ENCODE assay signal across 8 mouse cellular contexts in genomic region chr1:92907632-92908360, GRCm38 (mm10). TPM values are rescaled to one million over a fixed set of nuclear protein-coding genes. Genes with fewer than 3 reads are reported as not detected.
DNase-seq lines count a peak whose midpoint lies in the region; ATAC-seq and TF ChIP-seq lines count a peak whose summit lies in the region.

No protein-coding gene starts in this region.

- no peak for TF ChIP-seq CTCF in lung, adult 2 months (IDR thresholded peaks at IDR 0.05; ENCODE audit: insufficient read depth, low read length)
- TF ChIP-seq CTCF in embryonic fibroblast, embryonic 13.5 days (IDR thresholded peaks at IDR 0.05; ENCODE audit: borderline replicate concordance, insufficient read depth, low read length): no peak
- no peak for TF ChIP-seq CTCF in intestine, postnatal 0 days (IDR thresholded peaks at IDR 0.05; ENCODE audit: low read depth)

- no peak overlapping the region for H3K27ac ChIP-seq in embryonic fibroblast, embryonic 13.5 days (ENCODE audit: insufficient read depth, low read length)
- H3K27ac ChIP-seq in intestine, postnatal 0 days (ENCODE audit: low read depth, low read length): peak overlapping the region; percentile 89
- peak overlapping the region; percentile 92 for H3K27ac ChIP-seq in neural tube, embryonic 13.5 days (replicated peaks)

- TF ChIP-seq POLR2A in lung, adult 2 months (IDR thresholded peaks at IDR 0.05; ENCODE audit: borderline replicate concordance, extremely low read depth, low read depth, low read length): no peak
- TF ChIP-seq POLR2A in embryonic fibroblast, embryonic 13.5 days (IDR thresholded peaks at IDR 0.05; ENCODE audit: low read depth, low read length): no peak

- 43% methylated on average over 20 of the region's 20 CpGs for WGBS in lung, adult 2 months
- WGBS in intestine, postnatal 0 days: 39% methylated on average over 20 of the region's 20 CpGs
- WGBS in neural tube, embryonic 13.5 days: 43% methylated on average over 20 of the region's 20 CpGs

- H3K9ac ChIP-seq in intestine, postnatal 0 days (ENCODE audit: low read depth, low read length): peak overlapping the region; percentile 60
- H3K9ac ChIP-seq in neural tube, embryonic 13.5 days: peak overlapping the region; percentile 77

- peak overlapping the region; percentile 76 for H3K4me2 ChIP-seq in intestine, postnatal 0 days (replicated peaks; ENCODE audit: low read depth)
- H3K4me2 ChIP-seq in neural tube, embryonic 13.5 days: peak overlapping the region; percentile 75

- no peaks in the 10 kb centered on the region for H3K9me3 ChIP-seq in intestine, postnatal 0 days (ENCODE audit: control insufficient read depth)
- no peaks in the 10 kb centered on the region for H3K9me3 ChIP-seq in neural tube, embryonic 13.5 days

- peaks cover 26% of the 10 kb centered on the region for H3K4me1 ChIP-seq in lung, adult 2 months (ENCODE audit: control insufficient read depth, insufficient read depth, low read length)
- peaks cover 14% of the 10 kb centered on the region for H3K4me1 ChIP-seq in embryonic fibroblast, embryonic 13.5 days (ENCODE audit: control insufficient read depth, insufficient read depth, low read length)
- peaks cover 12% of the 10 kb centered on the region; the same call in 1 of the 2 replicates for H3K4me1 ChIP-seq in intestine, postnatal 0 days (replicated peaks; ENCODE audit: control insufficient read depth, insufficient read depth, low read length)
- peaks cover 49% of the 10 kb centered on the region for H3K4me1 ChIP-seq in neural tube, embryonic 13.5 days (replicated peaks)

- no peak for DNase-seq in lung, adult 2 months
- DNase-seq in lung, postnatal 14 days: no peak
- no peak for DNase-seq in urinary bladder, postnatal 14 days (ENCODE audit: low spot score)
- no peak for DNase-seq in c-Kit-positive CD71-positive TER-119-positive erythroid progenitor cells, embryonic 14.5 days (ENCODE audit: low spot score)
- no peak for DNase-seq in thymus, postnatal 36 days

- H3K4me3 ChIP-seq in lung, adult 2 months (replicated peaks; ENCODE audit: extremely low read depth, low read depth, low read length): peak overlapping the region; percentile 73
- peak overlapping the region; percentile 63 for H3K4me3 ChIP-seq in embryonic fibroblast, embryonic 13.5 days (ENCODE audit: insufficient read depth, low read length)
- peak overlapping the region; percentile 73 for H3K4me3 ChIP-seq in intestine, postnatal 0 days (ENCODE audit: low read depth, low read length)
- H3K4me3 ChIP-seq in neural tube, embryonic 13.5 days: peak overlapping the region; percentile 72

- no peak for ATAC-seq in intestine, postnatal 0 days
- ATAC-seq in neural tube, embryonic 13.5 days (ENCODE audit: low read depth): no peak

- no peaks in the 10 kb centered on the region for H3K36me3 ChIP-seq in intestine, postnatal 0 days (ENCODE audit: control insufficient read depth, insufficient read depth)
- no peaks in the 10 kb centered on the region for H3K36me3 ChIP-seq in neural tube, embryonic 13.5 days

- H3K27me3 ChIP-seq in intestine, postnatal 0 days (replicated peaks; ENCODE audit: control insufficient read depth, insufficient read depth, low read length): no peaks in the 10 kb centered on the region
- H3K27me3 ChIP-seq in neural tube, embryonic 13.5 days: peaks cover 3% of the 10 kb centered on the region; the same call in 1 of the 2 replicates

RNA-seq across cellular contexts. Expression of gene Dusp28, which starts 1.0 kb away (rescaled TPM):
- 21.9 and 27.1 TPM in 2 replicates for polyA plus RNA-seq in lung, adult 2 months (2012; rRNA removed)
- 3.0 and 3.3 TPM in 2 replicates for polyA plus RNA-seq in embryonic fibroblast, embryonic 13.5 days (2011; ENCODE audit: insufficient read length, low read depth, missing spikeins)
- polyA plus RNA-seq in intestine, postnatal 0 days (2015; fragmentation: Nextera tagmentation; extraction: Ambion mirVana): 18.8 and 19.2 TPM in 2 replicates
- 14.0 and 15.5 TPM in 2 replicates for polyA plus RNA-seq in neural tube, embryonic 13.5 days (2015; fragmentation: Nextera tagmentation; extraction: Ambion mirVana)

RNA-seq across cellular contexts. Expression of gene Rnpepl1, which starts 2.8 kb away (rescaled TPM):
- 249 and 277 TPM in 2 replicates for polyA plus RNA-seq in lung, adult 2 months (2012; rRNA removed)
- 30.9 and 33.3 TPM in 2 replicates for polyA plus RNA-seq in embryonic fibroblast, embryonic 13.5 days (2011; ENCODE audit: insufficient read length, low read depth, missing spikeins)
- 75.0 and 87.9 TPM in 2 replicates for polyA plus RNA-seq in intestine, postnatal 0 days (2015; fragmentation: Nextera tagmentation; extraction: Ambion mirVana)
- 30.2 and 38.4 TPM in 2 replicates for polyA plus RNA-seq in neural tube, embryonic 13.5 days (2015; fragmentation: Nextera tagmentation; extraction: Ambion mirVana)

RNA-seq across cellular contexts. Expression of gene Ankmy1, which starts 5.1 kb away (rescaled TPM):
- polyA plus RNA-seq in lung, adult 2 months (2012; rRNA removed): 1.0 and 1.5 TPM in 2 replicates
- polyA plus RNA-seq in embryonic fibroblast, embryonic 13.5 days (2011; ENCODE audit: insufficient read length, low read depth, missing spikeins): 0.25 and 0.45 TPM in 2 replicates
- 0.12 TPM in 1 of 2 replicates, not detected in the other for polyA plus RNA-seq in intestine, postnatal 0 days (2015; fragmentation: Nextera tagmentation; extraction: Ambion mirVana)
- polyA plus RNA-seq in neural tube, embryonic 13.5 days (2015; fragmentation: Nextera tagmentation; extraction: Ambion mirVana): 0.70 and 0.74 TPM in 2 replicates

RNA-seq across cellular contexts. Expression of gene Capn10, which starts 26.4 kb away (rescaled TPM):
- polyA plus RNA-seq in lung, adult 2 months (2012; rRNA removed): 26.8 and 27.3 TPM in 2 replicates
- 9.4 and 11.1 TPM in 2 replicates for polyA plus RNA-seq in embryonic fibroblast, embryonic 13.5 days (2011; ENCODE audit: insufficient read length, low read depth, missing spikeins)
- polyA plus RNA-seq in intestine, postnatal 0 days (2015; fragmentation: Nextera tagmentation; extraction: Ambion mirVana): 31.6 and 34.4 TPM in 2 replicates
- 55.3 and 55.7 TPM in 2 replicates for polyA plus RNA-seq in neural tube, embryonic 13.5 days (2015; fragmentation: Nextera tagmentation; extraction: Ambion mirVana)

RNA-seq across cellular contexts. Expression of gene Gpr35, which starts 42.9 kb away (rescaled TPM):
- polyA plus RNA-seq in lung, adult 2 months (2012; rRNA removed): 5.5 and 8.2 TPM in 2 replicates
- polyA plus RNA-seq in embryonic fibroblast, embryonic 13.5 days (2011; ENCODE audit: insufficient read length, low read depth, missing spikeins): 0.21 and 0.58 TPM in 2 replicates
- 4.7 and 4.8 TPM in 2 replicates for polyA plus RNA-seq in intestine, postnatal 0 days (2015; fragmentation: Nextera tagmentation; extraction: Ambion mirVana)
- 0.23 and 0.60 TPM in 2 replicates for polyA plus RNA-seq in neural tube, embryonic 13.5 days (2015; fragmentation: Nextera tagmentation; extraction: Ambion mirVana)
